Mouse (Mus musculus) embryonic facial prominence, embryonic 15.5 days (tissue): ENCODE measurements around the gene Cyp2s1. TPM values are rescaled to one million over a fixed set of nuclear protein-coding genes. Genes with fewer than 3 reads are reported as not detected.
A peak's percentile ranks its signal among the peaks of the same experiment; 100 is the strongest.

ENCODE experiments used
- ATAC-seq: fragments of 200-750 bp; cut with Nextera tagmentation; 2 replicates; pipeline ENCODE4 v1.8.0; 2017; ENCODE audit warnings: low read depth, moderate TSS enrichment; ENCODE audit not compliant: insufficient number of reproducible peaks, low FRiP score, low TSS enrichment
- H3K27ac ChIP-seq: fragments of 300-500 bp; sonication (generic); replicated peaks from 2 replicates; pipeline ENCODE4 v1.5.1; 2015; ENCODE audit warnings: mild to moderate bottlenecking, inconsistent platforms
- H3K27me3 ChIP-seq: fragments of 300-500 bp; sonication (generic); 2 replicates; pipeline ENCODE4 v1.6.1; 2015; ENCODE audit warnings: inconsistent platforms
- H3K36me3 ChIP-seq: fragments of 300-500 bp; sonication (generic); 2 replicates; pipeline ENCODE4 v1.6.1; 2015; ENCODE audit warnings: mild to moderate bottlenecking, inconsistent platforms
- H3K4me1 ChIP-seq: fragments of 300-500 bp; sonication (generic); 2 replicates; pipeline ENCODE4 v1.6.1; 2015; ENCODE audit warnings: inconsistent platforms
- H3K4me2 ChIP-seq: fragments of 300-500 bp; sonication (generic); replicated peaks from 2 replicates; pipeline ENCODE4 v1.6.1; 2015; ENCODE audit warnings: mild to moderate bottlenecking, inconsistent platforms
- H3K4me3 ChIP-seq: fragments of 300-500 bp; sonication (generic); replicated peaks from 2 replicates; pipeline ENCODE4 v1.5.1; 2015; ENCODE audit warnings: mild to moderate bottlenecking, inconsistent platforms
- H3K9ac ChIP-seq: fragments of 300-500 bp; sonication (generic); 2 replicates; pipeline ENCODE4 v1.6.1; 2015; ENCODE audit warnings: inconsistent platforms
- H3K9me3 ChIP-seq: fragments of 300-500 bp; sonication (generic); replicated peaks from 2 replicates; pipeline ENCODE4 v1.6.1; 2016; ENCODE audit warnings: inconsistent platforms
- WGBS: fragments of 180-500 bp; shearing (Covaris S2); methylation state at CpG from one replicate; pipeline ENCODE4 v1.1.7; 2015; 5-methylcytosine and 5-hydroxymethylcytosine counted together
- polyA plus RNA-seq: library from polyadenylated mRNA; unstranded; fragments of >200 nt; fragmentation: Nextera tagmentation; extraction: Ambion mirVana; gene quantifications from 2 replicates; pipeline ENCODE4 v1.2.1, GENCODE M21; 2015

The Cyp2s1 gene
- 6.1 and 7.8 TPM in 2 replicates for polyA plus RNA-seq

GRCm38 (mm10) chr7:25816241-25816919 lies at the start of gene Cyp2s1:
Gene Cyp2s1, minus strand, starts transcription at chr7:25816913.
- ATAC-seq: no peak
- Histone ChIP-seq H3K4me2 (peak within 1 kb of the TSS; percentile 93), H3K27ac (peak within 1 kb of the TSS; percentile 28; the same call in 1 of the 2 replicates), H3K9ac (peak within 1 kb of the TSS; percentile 35), H3K4me3 (peak within 1 kb of the TSS; percentile 50), H3K36me3 (no peaks in the 10 kb centered on the region), H3K9me3 (no peaks in the 10 kb centered on the region), H3K4me1 (peaks cover 15% of the 10 kb centered on the region), H3K27me3 (no peaks in the 10 kb centered on the region; the same call in 1 of the 2 replicates)
- 1% methylated on average over 40 of the region's 40 CpGs for WGBS

- 45% methylated on average over 5 of the region's 5 CpGs for WGBS
- no peak for ATAC-seq
- no peaks in the 10 kb centered on the region for H3K36me3 ChIP-seq
- no peak overlapping the region for H3K9ac ChIP-seq
- H3K27ac ChIP-seq: no peak overlapping the region
- no peak overlapping the region for H3K4me2 ChIP-seq
- no peaks in the 10 kb centered on the region for H3K27me3 ChIP-seq
- H3K4me1 ChIP-seq: no peaks in the 10 kb centered on the region
- no peaks in the 10 kb centered on the region for H3K9me3 ChIP-seq
- H3K4me3 ChIP-seq: no peak overlapping the region
Measured at GRCm38 (mm10) chr7:25864861-25865260, 48.1 kb upstream of the Cyp2s1 start.

GRCm38 (mm10) chr7:25863756-25864155 lies 47.0 kb upstream of the Cyp2s1 start:
- H3K9me3 ChIP-seq: no peaks in the 10 kb centered on the region
- H3K9ac ChIP-seq: no peak overlapping the region
- no peaks in the 10 kb centered on the region for H3K36me3 ChIP-seq
- no peak overlapping the region for H3K4me3 ChIP-seq
- no peak overlapping the region for H3K27ac ChIP-seq
- no peaks in the 10 kb centered on the region for H3K27me3 ChIP-seq
- no peak overlapping the region for H3K4me2 ChIP-seq
- H3K4me1 ChIP-seq: no peaks in the 10 kb centered on the region
- ATAC-seq: no peak
- WGBS: 71% methylated on average over 3 of the region's 3 CpGs

GRCm38 (mm10) chr7:25862365-25862764 lies 45.7 kb upstream of the Cyp2s1 start:
- no peak overlapping the region for H3K4me3 ChIP-seq
- H3K27ac ChIP-seq: no peak overlapping the region
- no peak overlapping the region for H3K9ac ChIP-seq
- no peak overlapping the region for H3K4me2 ChIP-seq
- no peaks in the 10 kb centered on the region for H3K27me3 ChIP-seq
- H3K4me1 ChIP-seq: no peaks in the 10 kb centered on the region
- no peaks in the 10 kb centered on the region for H3K9me3 ChIP-seq
- WGBS: 71% methylated on average over 2 of the region's 2 CpGs
- H3K36me3 ChIP-seq: no peaks in the 10 kb centered on the region
- ATAC-seq: no peak

- 23% methylated on average over 9 of the region's 9 CpGs for WGBS
- no peak; the same call in 1 of the 2 replicates for ATAC-seq
- Histone ChIP-seq H3K27ac (no peak overlapping the region), H3K27me3 (no peaks in the 10 kb centered on the region), H3K36me3 (no peaks in the 10 kb centered on the region), H3K4me2 (peak overlapping the region; percentile 42), H3K4me3 (peak overlapping the region; percentile 25), H3K4me1 (no peaks in the 10 kb centered on the region), H3K9me3 (no peaks in the 10 kb centered on the region), H3K9ac (no peak overlapping the region)
Measured at GRCm38 (mm10) chr7:25859962-25860870, 43.5 kb upstream of the Cyp2s1 start.

- 35% methylated on average over 8 of the region's 8 CpGs for WGBS
- Histone ChIP-seq H3K4me3 (no peak overlapping the region), H3K27ac (no peak overlapping the region), H3K36me3 (no peaks in the 10 kb centered on the region), H3K9me3 (no peaks in the 10 kb centered on the region), H3K4me1 (no peaks in the 10 kb centered on the region), H3K4me2 (no peak overlapping the region), H3K27me3 (no peaks in the 10 kb centered on the region), H3K9ac (no peak overlapping the region)
- no peak for ATAC-seq
Measured at GRCm38 (mm10) chr7:25855082-25855481, 38.4 kb upstream of the Cyp2s1 start.

- no peaks in the 10 kb centered on the region for H3K27me3 ChIP-seq
- no peaks in the 10 kb centered on the region for H3K9me3 ChIP-seq
- peak overlapping the region; percentile 59 for H3K9ac ChIP-seq
- H3K27ac ChIP-seq: peak overlapping the region; percentile 82
- 0 out of 2 replicates have a peak, but pooled peaks cover 3% of the 10 kb centered on the region for H3K4me1 ChIP-seq
- peak overlapping the region; percentile 60 for H3K4me2 ChIP-seq
- H3K4me3 ChIP-seq: peak overlapping the region; percentile 55
- H3K36me3 ChIP-seq: no peaks in the 10 kb centered on the region
- 15% methylated on average over 11 of the region's 11 CpGs for WGBS
- ATAC-seq: peak; percentile 39; the same call in 1 of the 2 replicates
Measured at GRCm38 (mm10) chr7:25848444-25848812, 31.7 kb upstream of the Cyp2s1 start.

GRCm38 (mm10) chr7:25847722-25848443 lies 31.2 kb upstream of the Cyp2s1 start:
- Histone ChIP-seq H3K9ac (peak overlapping the region; percentile 59), H3K4me1 (0 out of 2 replicates have a peak, but pooled peaks cover 3% of the 10 kb centered on the region), H3K4me3 (peak overlapping the region; percentile 55), H3K27me3 (no peaks in the 10 kb centered on the region), H3K9me3 (no peaks in the 10 kb centered on the region), H3K36me3 (no peaks in the 10 kb centered on the region), H3K4me2 (peak overlapping the region; percentile 60), H3K27ac (peak overlapping the region; percentile 82)
- peak; percentile 73 for ATAC-seq
- WGBS: 8% methylated on average over 13 of the region's 13 CpGs

GRCm38 (mm10) chr7:25844885-25845284 lies 28.2 kb upstream of the Cyp2s1 start:
- no peak for ATAC-seq

GRCm38 (mm10) chr7:25844423-25844822 lies 27.7 kb upstream of the Cyp2s1 start:
- H3K4me1 ChIP-seq: 0 out of 2 replicates have a peak, but pooled peaks cover 3% of the 10 kb centered on the region
- H3K4me3 ChIP-seq: no peak overlapping the region
- no peak overlapping the region for H3K27ac ChIP-seq
- H3K9ac ChIP-seq: no peak overlapping the region
- H3K4me2 ChIP-seq: no peak overlapping the region
- no peaks in the 10 kb centered on the region for H3K27me3 ChIP-seq
- no peak for ATAC-seq
- 58% methylated on average over 8 of the region's 8 CpGs for WGBS
- H3K36me3 ChIP-seq: no peaks in the 10 kb centered on the region
- H3K9me3 ChIP-seq: no peaks in the 10 kb centered on the region

More at GRCm38 (mm10) chr7:25844885-25845284, 28.2 kb upstream of the Cyp2s1 start:
- Histone ChIP-seq H3K9me3 (no peaks in the 10 kb centered on the region), H3K4me3 (no peak overlapping the region), H3K4me1 (0 out of 2 replicates have a peak, but pooled peaks cover 3% of the 10 kb centered on the region), H3K4me2 (no peak overlapping the region), H3K9ac (no peak overlapping the region), H3K27me3 (no peaks in the 10 kb centered on the region), H3K36me3 (no peaks in the 10 kb centered on the region), H3K27ac (no peak overlapping the region)
- 71% methylated on average over 3 of the region's 3 CpGs for WGBS

- 21% methylated on average over 2 of the region's 2 CpGs for WGBS
- Histone ChIP-seq H3K9ac (no peak overlapping the region), H3K4me2 (no peak overlapping the region), H3K27me3 (no peaks in the 10 kb centered on the region), H3K36me3 (no peaks in the 10 kb centered on the region), H3K4me3 (no peak overlapping the region), H3K4me1 (0 out of 2 replicates have a peak, but pooled peaks cover 3% of the 10 kb centered on the region), H3K27ac (no peak overlapping the region), H3K9me3 (no peaks in the 10 kb centered on the region)
- ATAC-seq: no peak
Measured at GRCm38 (mm10) chr7:25843492-25843891, 26.8 kb upstream of the Cyp2s1 start.
